Mouse (Mus musculus): ENCODE results near the gene Enoph1. TPM values are rescaled to one million over a fixed set of nuclear protein-coding genes. Genes with fewer than 3 reads are reported as not detected.

The Enoph1 gene
- total and polyA plus RNA-seq, 2 experiments from 2014 or later: 50.0 to 55.0 TPM

DNA sequence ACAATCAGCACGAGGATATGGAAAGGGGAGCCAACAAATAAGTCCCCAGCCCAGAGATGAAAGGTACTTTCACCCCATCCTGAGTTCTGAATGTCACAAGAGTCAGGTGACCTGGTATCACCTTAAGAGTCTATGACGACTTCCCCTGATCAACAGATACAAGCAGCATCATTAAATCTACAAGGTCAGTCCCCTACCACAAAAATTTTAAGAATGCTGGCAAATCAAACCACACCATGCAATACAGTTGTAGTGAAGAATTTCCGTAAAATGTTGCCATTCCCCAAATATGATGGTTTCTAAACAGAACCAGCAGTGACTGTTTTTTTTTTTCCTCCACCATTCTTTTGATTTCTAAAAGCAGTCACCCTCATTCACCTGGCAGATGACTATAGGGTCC is 70.8 kb downstream of the Enoph1 start:
- WGBS: 80% methylated on average over 3 of the region's 3 CpGs

DNA sequence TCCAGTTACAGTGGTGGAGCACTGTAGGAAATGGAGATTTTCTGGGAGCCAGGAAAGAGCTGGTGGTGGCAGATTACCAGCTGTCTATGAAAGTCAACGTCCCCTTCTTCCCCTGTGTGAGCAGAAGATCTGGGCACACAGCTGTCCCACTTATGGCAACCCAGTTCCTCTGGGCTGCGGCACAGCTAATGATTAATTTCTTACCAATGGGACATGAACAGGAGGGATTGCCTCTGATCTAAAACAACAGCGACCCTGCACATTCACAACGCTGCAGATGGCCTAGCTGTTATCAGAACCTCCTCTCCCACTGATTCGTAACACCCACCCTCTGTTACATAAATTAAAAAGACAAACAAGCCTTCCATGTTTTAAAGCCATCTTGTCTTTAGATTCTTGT is 73.6 kb downstream of the Enoph1 start:
- DNase-seq (ENCODE audit: low spot score) (peak; percentile 37), ATAC-seq (ENCODE audit: low FRiP score) (no peak)
- H3K9ac ChIP-seq (replicated peaks; ENCODE audit: low read length, poor library complexity, severe bottlenecking): no peak overlapping the region
- no peaks in the 10 kb centered on the region for H3K27me3 ChIP-seq (ENCODE audit: insufficient read depth, low read length)
- no peaks in the 10 kb centered on the region for H3K36me3 ChIP-seq (ENCODE audit: insufficient read depth, low read length)
- H3K27ac ChIP-seq (ENCODE audit: low read depth, low read length): no peak overlapping the region
- H3K4me3 ChIP-seq (ENCODE audit: low read depth, low read length): no peak overlapping the region
- WGBS: 44% methylated on average over 5 of the region's 5 CpGs
- H3K4me2 ChIP-seq (ENCODE audit: low read depth, low read length, poor library complexity, severe bottlenecking): no peak overlapping the region
- no peaks in the 10 kb centered on the region for H3K4me1 ChIP-seq (ENCODE audit: insufficient read depth, low read length)
- TF ChIP-seq CTCF (IDR thresholded peaks at IDR 0.05): no peak
- no peaks in the 10 kb centered on the region for H3K9me3 ChIP-seq (ENCODE audit: low read length)

More for the DNA sequence above, 70.8 kb downstream of the Enoph1 start:
- Histone ChIP-seq H3K9me3 (ENCODE audit: low read length) (no peaks in the 10 kb centered on the region), H3K9ac (replicated peaks; ENCODE audit: low read length, poor library complexity, severe bottlenecking) (no peak overlapping the region), H3K4me1 (ENCODE audit: insufficient read depth, low read length) (no peaks in the 10 kb centered on the region), H3K4me2 (ENCODE audit: low read depth, low read length, poor library complexity, severe bottlenecking) (no peak overlapping the region), H3K36me3 (ENCODE audit: insufficient read depth, low read length) (no peaks in the 10 kb centered on the region; the same call in 1 of the 2 replicates), H3K4me3 (ENCODE audit: low read depth, low read length) (no peak overlapping the region), H3K27ac (ENCODE audit: low read depth, low read length) (no peak overlapping the region), H3K27me3 (ENCODE audit: insufficient read depth, low read length) (no peaks in the 10 kb centered on the region)
- no peak for TF ChIP-seq CTCF (IDR thresholded peaks at IDR 0.05)
- DNase-seq (ENCODE audit: low spot score) (no peak), ATAC-seq (ENCODE audit: low FRiP score) (no peak)

Other genes starting within 250 kb of the Enoph1 start
- not detected in 2 replicates for gene Vamp9, start 133.7 kb upstream of the Enoph1 start, total RNA-seq (2014; rRNA removed)
- 0.71 and 0.73 TPM in 2 replicates for gene Vamp9, start 133.7 kb upstream of the Enoph1 start, polyA plus RNA-seq (2015; fragmentation: Nextera tagmentation; extraction: Ambion mirVana)
- gene Hnrnpd, start 61.0 kb upstream of the Enoph1 start, total RNA-seq (2014; rRNA removed): 35.9 and 46.8 TPM in 2 replicates
- 75.3 and 85.1 TPM in 2 replicates for gene Hnrnpd, start 61.0 kb upstream of the Enoph1 start, polyA plus RNA-seq (2015; fragmentation: Nextera tagmentation; extraction: Ambion mirVana)
- 7.0 and 10.0 TPM in 2 replicates for gene 4930524J08Rik, start 60.9 kb upstream of the Enoph1 start, total RNA-seq (2014; rRNA removed)
- 2.8 and 3.2 TPM in 2 replicates for gene 4930524J08Rik, start 60.9 kb upstream of the Enoph1 start, polyA plus RNA-seq (2015; fragmentation: Nextera tagmentation; extraction: Ambion mirVana)
- gene Hnrnpdl, start 321 bp upstream of the Enoph1 start, total RNA-seq (2014; rRNA removed): 145 and 171 TPM in 2 replicates
- gene Hnrnpdl, start 321 bp upstream of the Enoph1 start, polyA plus RNA-seq (2015; fragmentation: Nextera tagmentation; extraction: Ambion mirVana): 203 and 214 TPM in 2 replicates
- gene Tmem150c, start 119.8 kb downstream of the Enoph1 start, total RNA-seq (2014; rRNA removed): 63.7 and 83.0 TPM in 2 replicates
- 42.9 and 49.1 TPM in 2 replicates for gene Tmem150c, start 119.8 kb downstream of the Enoph1 start, polyA plus RNA-seq (2015; fragmentation: Nextera tagmentation; extraction: Ambion mirVana)

Measured in midbrain, postnatal 0 days (tissue).